Mouse (Mus musculus) erythroid progenitor cell, adult 5-6 weeks (primary cell): ENCODE measurements around the gene Hmgn5. TPM values are rescaled to one million over a fixed set of nuclear protein-coding genes. Genes with fewer than 3 reads are reported as not detected.

ENCODE experiments used
- ATAC-seq: replicated peaks from 2 replicates; pipeline ENCODE4 v1.8.0; 2016; ENCODE audit warnings: moderate number of reproducible peaks, mild to moderate bottlenecking, moderate TSS enrichment, inconsistent platforms; ENCODE audit not compliant: poor library complexity, low FRiP score, severe bottlenecking
- total RNA-seq, 2 experiments: library from RNA; stranded (forward) in 1 of 2; stranded (reverse) in 1 of 2; fragments of 150-400 nt in 1 of 2; fragments of 186-747, 209-891 nt in 1 of 2; gene quantifications; 2 replicates each; pipeline versions ENCODE4 v1.2.3 to v1.2.4; 2015 to 2017; ENCODE audit warnings: low replicate concordance in 2 of 2

Gene Hmgn5
- total RNA-seq (2015; ENCODE audit: low replicate concordance) (32.8 and 36.0 TPM in 2 replicates), total RNA-seq (2017; ENCODE audit: low replicate concordance) (14.5 and 21.3 TPM in 2 replicates)

DNA sequence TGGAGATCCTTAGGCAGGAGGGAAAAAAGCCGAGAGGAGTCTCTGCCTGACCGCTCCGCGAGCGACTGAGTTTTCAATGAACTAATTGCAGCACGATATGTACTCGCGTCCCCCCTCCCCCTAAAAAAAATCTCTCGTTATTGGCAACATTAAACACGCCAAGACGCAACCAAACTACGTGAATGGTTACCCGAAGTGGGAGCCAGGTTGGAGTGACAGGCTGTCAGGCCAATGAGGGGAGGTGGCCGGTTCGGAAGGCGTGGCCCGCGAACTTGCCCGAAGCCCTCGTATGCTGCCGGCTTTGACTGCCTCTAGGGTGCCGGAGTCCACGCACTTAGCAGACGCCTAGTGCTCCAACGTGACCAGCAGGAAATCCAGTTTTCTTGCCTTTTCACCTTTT is at the start of gene Hmgn5:
Gene Hmgn5, minus strand, starts transcription at position 122 of the 400 bp plus-strand sequence.
- peak; percentile 97 for ATAC-seq

DNA sequence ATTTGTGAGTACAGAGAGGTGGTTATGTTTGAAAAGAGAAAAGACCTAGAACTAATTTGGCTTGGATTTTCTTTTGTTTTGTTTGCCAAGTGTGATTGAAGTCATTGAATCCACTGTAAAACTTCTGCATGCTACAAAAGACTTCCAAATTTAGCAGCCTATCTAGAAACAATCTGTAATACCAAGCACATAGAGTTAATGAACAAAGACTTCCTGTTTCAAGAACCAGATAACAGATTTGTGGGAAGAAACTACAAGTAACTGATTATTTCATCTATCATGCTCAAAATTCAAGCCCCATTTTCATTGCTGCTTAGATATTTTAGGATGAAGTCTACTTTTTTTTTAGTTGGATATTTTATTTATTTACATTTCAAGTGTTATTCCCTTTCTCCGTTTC is 34.6 kb upstream of the Hmgn5 start:
- no peak for ATAC-seq

- no peak for ATAC-seq
Observed at GRCm38 (mm10) chrX:109026224-109026623, 13.0 kb upstream of the Hmgn5 start.

GRCm38 (mm10) chrX:109020858-109021257 is 7.7 kb upstream of the Hmgn5 start:
- ATAC-seq = no peak

- ATAC-seq = no peak
Observed at GRCm38 (mm10) chrX:109014166-109014565, 962 bp upstream of the Hmgn5 start.

DNA sequence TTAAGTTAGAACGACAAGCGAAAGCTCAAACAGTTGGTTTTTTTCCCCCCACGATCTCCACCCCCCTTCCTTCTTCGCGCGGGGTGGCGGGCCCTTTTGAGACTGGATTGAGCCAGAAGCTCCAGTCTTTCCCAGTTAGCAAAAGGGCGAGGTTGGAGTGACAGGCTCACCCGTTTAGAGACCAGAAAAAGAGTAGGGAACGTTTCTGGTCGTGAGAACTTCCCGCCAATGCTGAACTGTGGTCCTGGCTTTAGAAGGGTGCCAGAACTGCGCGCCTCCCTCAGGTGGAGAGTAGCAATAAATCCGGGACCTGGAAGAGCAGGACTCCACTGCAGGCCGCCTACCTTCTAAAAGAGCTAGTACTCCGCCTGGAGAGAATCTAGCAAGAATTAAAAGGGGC is 482 bp upstream of the Hmgn5 start:
- peak; percentile 77 for ATAC-seq

DNA sequence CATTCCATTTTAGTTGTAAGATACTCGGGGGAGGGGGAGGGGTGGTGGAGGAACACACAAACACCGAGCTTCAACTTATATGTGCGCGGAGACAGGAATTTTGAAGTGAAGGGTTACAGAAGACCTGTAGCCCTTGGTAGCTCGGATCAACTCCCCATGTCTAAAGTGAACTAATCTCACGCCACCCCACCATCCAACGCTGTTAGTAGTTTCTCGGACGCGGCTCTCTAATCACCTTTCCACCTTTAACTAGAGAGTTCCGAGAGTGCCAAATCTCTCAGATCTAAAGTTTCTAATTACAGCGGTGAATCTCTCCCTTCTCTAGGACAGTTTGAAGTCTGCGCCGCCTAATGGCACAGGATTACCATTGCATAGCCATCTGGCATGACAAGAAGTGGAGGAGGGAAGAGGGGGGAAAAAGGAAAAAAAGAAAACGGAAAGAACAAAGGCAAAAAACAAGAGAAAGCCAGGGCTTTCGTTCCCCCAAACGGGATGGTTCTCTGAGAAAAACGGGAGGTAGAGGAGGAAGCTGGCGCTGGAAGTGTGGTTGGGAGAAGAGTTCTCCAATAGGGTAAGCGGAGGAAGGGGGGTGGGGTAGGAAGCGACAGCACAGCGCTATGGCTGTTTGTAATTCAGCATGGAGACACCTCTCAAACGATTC is 703 bp downstream of the Hmgn5 start:
- ATAC-seq = peak; percentile 78

GRCm38 (mm10) chrX:109011611-109012185 is 1.5 kb downstream of the Hmgn5 start:
- 0 out of 2 replicates have a peak, but pooled peaks have one; percentile 37 for ATAC-seq

DNA sequence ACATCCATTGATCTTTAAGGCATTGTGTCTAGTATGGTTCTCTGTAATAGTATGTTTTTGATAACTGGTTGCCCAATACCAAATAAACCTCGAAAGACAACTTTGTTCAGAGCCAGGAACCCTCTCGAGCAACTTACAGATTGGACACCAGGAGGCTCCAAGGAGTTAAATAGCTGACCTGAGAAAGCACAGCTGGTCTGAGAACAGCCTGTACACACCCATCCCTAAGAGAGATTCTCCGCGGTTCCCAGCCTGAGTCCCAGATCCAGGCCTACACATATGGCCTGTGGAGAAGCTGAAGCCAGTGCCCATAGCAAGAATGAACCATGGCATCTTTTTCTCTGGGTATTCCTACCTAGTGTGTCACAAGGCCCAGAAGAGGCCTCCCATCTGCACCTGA is 11.9 kb downstream of the Hmgn5 start:
- ATAC-seq = no peak

Other genes with a start within 250 kb of the Hmgn5 start
- 7.5 and 13.3 TPM in 2 replicates for gene Brwd3, start 179.0 kb downstream of the Hmgn5 start, total RNA-seq (2015; ENCODE audit: low replicate concordance)
- 5.6 and 9.1 TPM in 2 replicates for gene Brwd3, start 179.0 kb downstream of the Hmgn5 start, total RNA-seq (2017; ENCODE audit: low replicate concordance)
- gene Sh3bgrl, start 82.0 kb upstream of the Hmgn5 start, total RNA-seq (2015; ENCODE audit: low replicate concordance) = 66.7 and 71.0 TPM in 2 replicates
- gene Sh3bgrl, start 82.0 kb upstream of the Hmgn5 start, total RNA-seq (2017; ENCODE audit: low replicate concordance) = 35.3 and 38.5 TPM in 2 replicates
- not detected in 2 replicates for gene Gm6377, start 183.4 kb upstream of the Hmgn5 start, total RNA-seq (2015; ENCODE audit: low replicate concordance)
- 1.4 and 4.8 TPM in 2 replicates for gene Gm6377, start 183.4 kb upstream of the Hmgn5 start, total RNA-seq (2017; ENCODE audit: low replicate concordance)